Mouse (Mus musculus) testis, adult 2 months (tissue): ENCODE measurements around the gene Serpinb6b. TPM values are rescaled to one million over a fixed set of nuclear protein-coding genes. Genes with fewer than 3 reads are reported as not detected.
"Not testable (repeated sequence)": the region's sequence is repeated elsewhere in the genome, so short reads cannot be mapped to it uniquely, and the experiment has no call there.

ENCODE experiments used
- H3K27ac ChIP-seq: fragments of 200-500 bp; 2 replicates; pipeline ENCODE4 v1.5.1; 2012; ENCODE audit warnings: low read depth, low read length; ENCODE audit not compliant: control insufficient read depth, insufficient read depth
- H3K27me3 ChIP-seq: fragments of 200-500 bp; 2 replicates; pipeline ENCODE4 v1.6.1; 2012; ENCODE audit warnings: mild to moderate bottlenecking, low read length, moderate library complexity; ENCODE audit not compliant: control insufficient read depth, insufficient read depth
- H3K36me3 ChIP-seq: fragments of 200-500 bp; 2 replicates; pipeline ENCODE4 v1.6.1; 2012; ENCODE audit warnings: mild to moderate bottlenecking, low read length; ENCODE audit not compliant: control insufficient read depth, insufficient read depth
- H3K4me1 ChIP-seq: fragments of 200-500 bp; 2 replicates; pipeline ENCODE4 v1.6.1; 2012; ENCODE audit warnings: low read length; ENCODE audit not compliant: control insufficient read depth, insufficient read depth
- H3K4me3 ChIP-seq: fragments of 200-500 bp; 2 replicates; pipeline ENCODE4 v1.5.1; 2012; ENCODE audit warnings: low read depth, mild to moderate bottlenecking, low read length, moderate library complexity, mixed read lengths; ENCODE audit not compliant: control insufficient read depth
- CTCF ChIP-seq: fragments of 200-500 bp; IDR thresholded peaks from 2 replicates; pipeline ENCODE4 v1.5.1; 2012; ENCODE audit warnings: low read depth, mild to moderate bottlenecking, inconsistent platforms, low read length, moderate library complexity; ENCODE audit not compliant: control insufficient read depth, insufficient read depth, insufficient replicate concordance
- POLR2A ChIP-seq: fragments of 200-500 bp; IDR thresholded peaks from 2 replicates; pipeline ENCODE4 v1.6.1; 2012; ENCODE audit warnings: low read depth, mild to moderate bottlenecking, inconsistent platforms, low read length, moderate library complexity; ENCODE audit not compliant: control insufficient read depth
- polyA plus RNA-seq: library from polyadenylated mRNA; depleted of rRNA; stranded (reverse); fragments of >200 nt; gene quantifications from 2 replicates; pipeline ENCODE4 v1.2.3, GENCODE M21; 2012; rRNA removed

Serpinb6b gene
- 0.83 and 0.87 TPM in 2 replicates for polyA plus RNA-seq

- no peaks in the 10 kb centered on the region for H3K27me3 ChIP-seq
- no peak for TF ChIP-seq CTCF
- no peak for TF ChIP-seq POLR2A
- peak within 1 kb of the TSS; percentile 56 for H3K4me3 ChIP-seq
- no peaks in the 10 kb centered on the region for H3K36me3 ChIP-seq
- H3K4me1 ChIP-seq = peaks cover 4% of the 10 kb centered on the region
- peak within 1 kb of the TSS; percentile 31; the same call in 1 of the 2 replicates for H3K27ac ChIP-seq
Measured at GRCm38 (mm10) chr13:32964989-32965811, at the start of gene Serpinb6b. Gene Serpinb6b (plus strand): TSS chr13:32965209.

DNA sequence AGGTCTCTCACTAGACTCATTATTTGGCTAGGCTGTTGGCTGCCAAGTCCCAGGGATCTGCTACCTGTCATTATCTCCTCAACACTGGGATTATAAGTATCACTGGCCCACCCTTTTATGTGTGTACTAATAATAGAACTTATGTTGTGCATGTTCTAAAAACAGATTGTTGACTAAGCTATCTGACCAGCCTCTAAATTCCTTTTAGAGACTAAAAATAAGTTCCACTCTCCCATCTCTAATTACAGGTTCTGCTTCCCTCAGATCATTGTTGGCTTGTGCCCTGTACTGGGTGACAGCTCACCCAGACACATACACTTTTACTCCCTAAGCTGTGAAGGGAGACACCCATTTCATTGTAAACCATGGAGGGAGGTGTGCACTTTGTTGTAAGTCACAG is 42.4 kb upstream of the Serpinb6b start:
- no peak overlapping the region for H3K27ac ChIP-seq
- no peaks in the 10 kb centered on the region for H3K36me3 ChIP-seq
- H3K4me3 ChIP-seq = no peak overlapping the region
- H3K4me1 ChIP-seq = no peaks in the 10 kb centered on the region
- H3K27me3 ChIP-seq = no peaks in the 10 kb centered on the region
- TF ChIP-seq POLR2A (no peak), CTCF (no peak)

DNA sequence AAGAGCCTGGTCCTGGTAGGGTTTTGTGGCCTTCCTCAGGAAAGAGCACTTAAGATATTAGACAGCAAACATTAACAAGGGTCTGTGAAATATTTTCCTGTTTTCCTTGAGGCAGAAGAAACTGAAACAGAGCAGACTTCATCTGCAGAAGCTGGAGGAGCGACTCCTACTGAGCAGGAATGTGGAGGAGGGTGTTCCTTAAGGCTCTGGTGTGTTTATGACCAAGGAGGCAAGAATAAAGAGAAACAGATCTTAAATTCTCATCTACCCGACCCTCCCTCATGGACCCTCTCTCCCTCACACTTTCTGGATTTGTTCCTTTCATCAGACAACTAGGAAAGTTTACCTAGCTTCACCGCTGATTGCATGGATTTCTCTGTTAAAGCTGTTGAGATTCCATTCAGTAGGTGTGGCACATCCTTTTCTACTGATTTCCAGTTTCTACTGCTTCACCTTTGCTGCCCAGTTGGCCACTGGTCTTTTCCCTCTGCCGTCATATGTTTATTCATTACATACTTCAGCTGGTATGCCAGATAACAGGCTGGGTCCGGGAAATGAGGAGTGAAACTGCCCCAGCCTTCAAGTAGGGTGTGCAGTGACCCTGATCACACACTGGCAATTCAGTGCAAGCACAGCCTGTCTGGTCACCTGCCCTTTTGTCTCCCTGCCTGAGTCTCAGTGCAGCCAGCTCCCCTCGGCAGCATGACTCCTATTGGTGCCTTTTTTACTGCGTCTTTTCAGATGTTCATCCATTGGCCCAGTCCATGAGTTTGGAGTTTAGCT is 40.2 kb upstream of the Serpinb6b start:
- no peaks in the 10 kb centered on the region for H3K4me1 ChIP-seq
- no peak overlapping the region for H3K27ac ChIP-seq
- TF ChIP-seq POLR2A (no peak), CTCF (no peak)
- no peaks in the 10 kb centered on the region for H3K27me3 ChIP-seq
- H3K4me3 ChIP-seq = no peak overlapping the region
- H3K36me3 ChIP-seq = no peaks in the 10 kb centered on the region

DNA sequence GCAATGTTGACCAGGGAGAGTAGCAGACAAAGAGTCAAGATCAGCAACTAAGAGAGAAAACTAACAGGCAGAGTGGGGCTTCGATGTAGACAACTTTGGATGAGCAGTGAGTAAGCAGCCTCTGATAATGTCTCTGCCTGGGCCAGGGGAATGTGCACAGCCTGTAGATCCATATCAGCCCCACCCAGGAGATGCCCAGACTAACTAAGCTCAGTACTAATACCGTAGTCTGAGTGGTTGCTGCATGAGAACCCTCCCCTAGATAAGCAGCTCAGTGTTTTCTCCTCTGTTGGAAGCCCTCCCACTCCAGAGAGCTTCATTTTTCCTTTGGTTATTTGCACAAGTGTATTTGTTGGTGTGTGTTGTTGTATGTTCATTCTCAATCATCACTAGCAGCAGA is 38.3 kb upstream of the Serpinb6b start:
- no peak overlapping the region for H3K27ac ChIP-seq
- H3K27me3 ChIP-seq = no peaks in the 10 kb centered on the region
- H3K36me3 ChIP-seq = no peaks in the 10 kb centered on the region
- no peak overlapping the region for H3K4me3 ChIP-seq
- no peaks in the 10 kb centered on the region for H3K4me1 ChIP-seq
- TF ChIP-seq POLR2A = no peak
- TF ChIP-seq CTCF = no peak

DNA sequence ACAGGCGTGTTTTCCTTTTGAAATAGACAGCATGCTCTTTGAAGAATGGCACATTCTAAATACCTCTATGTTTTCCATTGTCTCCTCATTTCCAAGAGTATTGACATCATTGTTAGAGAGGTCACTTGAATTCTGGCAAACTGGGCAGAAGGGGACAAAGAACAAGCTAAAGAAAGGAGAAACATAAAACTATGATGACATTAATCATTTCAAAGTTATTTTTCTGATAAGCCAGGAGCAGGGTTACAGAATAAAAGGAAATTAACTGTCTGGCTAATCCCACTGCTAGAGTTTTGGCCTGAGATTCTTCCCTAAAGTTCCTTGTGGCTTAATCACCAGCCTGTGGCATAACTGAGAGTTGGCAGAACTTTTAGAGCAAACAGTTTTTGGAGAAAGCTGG is 37.8 kb upstream of the Serpinb6b start:
- no peaks in the 10 kb centered on the region for H3K27me3 ChIP-seq
- no peaks in the 10 kb centered on the region for H3K36me3 ChIP-seq
- no peak overlapping the region for H3K4me3 ChIP-seq
- no peaks in the 10 kb centered on the region for H3K4me1 ChIP-seq
- no peak for TF ChIP-seq POLR2A
- no peak for TF ChIP-seq CTCF
- no peak overlapping the region for H3K27ac ChIP-seq

DNA sequence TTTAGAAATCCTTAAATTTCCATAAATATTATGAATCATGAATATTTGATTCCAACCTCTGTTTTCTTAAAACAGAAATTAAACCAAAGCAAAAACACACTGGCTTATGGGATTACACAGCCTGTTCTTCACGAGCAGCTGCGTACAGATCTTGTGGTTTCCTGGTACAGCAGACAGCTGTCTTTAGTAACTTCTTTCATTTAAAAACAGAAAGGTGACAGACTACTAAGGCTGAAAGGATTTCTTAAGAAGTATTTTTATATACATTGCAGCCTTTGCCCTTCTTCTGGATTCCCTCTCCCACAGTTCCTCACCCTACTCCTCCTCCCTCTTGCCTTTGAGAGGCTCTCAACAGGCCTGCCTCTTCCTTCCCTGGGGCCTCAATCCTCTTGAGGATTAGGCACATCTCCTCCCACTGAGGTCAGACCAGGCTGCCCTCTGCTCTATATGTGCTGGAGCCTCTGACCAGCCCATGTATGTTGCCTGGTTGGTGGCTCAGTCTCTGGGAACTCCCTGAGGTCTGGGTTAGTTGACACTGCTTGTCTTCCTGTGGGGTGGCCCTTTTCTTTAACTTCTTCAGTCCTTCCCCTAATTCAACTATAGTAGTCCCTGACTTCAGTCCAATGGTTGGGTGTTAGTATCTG is 35.8 kb upstream of the Serpinb6b start:
- H3K4me1 ChIP-seq = no peaks in the 10 kb centered on the region
- TF ChIP-seq CTCF (no peak), POLR2A (no peak)

GRCm38 (mm10) chr13:32934706-32935381 is 30.2 kb upstream of the Serpinb6b start:
- Histone ChIP-seq H3K36me3 (no peaks in the 10 kb centered on the region), H3K27ac (no peak overlapping the region), H3K27me3 (no peaks in the 10 kb centered on the region), H3K4me1 (no peaks in the 10 kb centered on the region), H3K4me3 (no peak overlapping the region)
- no peak for TF ChIP-seq CTCF
- TF ChIP-seq POLR2A = no peak

More for the DNA sequence above, 35.8 kb upstream of the Serpinb6b start:
- Histone ChIP-seq H3K27me3 (no peaks in the 10 kb centered on the region), H3K36me3 (no peaks in the 10 kb centered on the region), H3K27ac (no peak overlapping the region), H3K4me3 (no peak overlapping the region)

GRCm38 (mm10) chr13:32938275-32938674 is 26.7 kb upstream of the Serpinb6b start:
- H3K4me1 ChIP-seq, H3K4me3 ChIP-seq, H3K27ac ChIP-seq, H3K36me3 ChIP-seq, H3K27me3 ChIP-seq: not testable (repeated sequence)

GRCm38 (mm10) chr13:32939191-32939590 is 25.8 kb upstream of the Serpinb6b start:
- H3K36me3 ChIP-seq, H3K4me3 ChIP-seq, H3K27me3 ChIP-seq, H3K27ac ChIP-seq, H3K4me1 ChIP-seq: not testable (repeated sequence)
